Mouse (Mus musculus) hindbrain, embryonic 13.5 days (tissue): ENCODE measurements at regions not wholly inside any gene's neighbourhood (a gene's known extent, or its start where the extent isn't known, plus 50 kb on each side); places are given as distances from the start of the nearest gene placed in this dataset.
A peak's percentile ranks its signal among the peaks of the same experiment; 100 is the strongest.

Experiments
- ATAC-seq: fragments of 200-750 bp; cut with Nextera tagmentation; 2 replicates; pipeline ENCODE4 v1.8.0; 2017; ENCODE audit warnings: moderate TSS enrichment; ENCODE audit not compliant: low FRiP score
- H3K27ac ChIP-seq: fragments of 300-500 bp; sonication (generic); 2 replicates; pipeline ENCODE4 v1.5.1; 2015; ENCODE audit warnings: inconsistent platforms, mild to moderate bottlenecking, moderate library complexity
- H3K27me3 ChIP-seq: fragments of 300-500 bp; sonication (generic); 2 replicates; pipeline ENCODE4 v1.6.1; 2015; ENCODE audit warnings: mild to moderate bottlenecking, inconsistent platforms
- H3K36me3 ChIP-seq: fragments of 300-500 bp; sonication (generic); 2 replicates; pipeline ENCODE4 v1.6.1; 2015; ENCODE audit warnings: mild to moderate bottlenecking, inconsistent platforms
- H3K4me1 ChIP-seq: fragments of 300-500 bp; sonication (generic); replicated peaks from 2 replicates; pipeline ENCODE4 v1.6.1; 2015; ENCODE audit warnings: inconsistent platforms
- H3K4me2 ChIP-seq: fragments of 300-500 bp; sonication (generic); 2 replicates; pipeline ENCODE4 v1.6.1; 2015; ENCODE audit warnings: inconsistent platforms, mild to moderate bottlenecking, moderate library complexity
- H3K4me3 ChIP-seq: fragments of 300-500 bp; sonication (generic); 2 replicates; pipeline ENCODE4 v1.5.1; 2015; ENCODE audit warnings: mild to moderate bottlenecking, inconsistent platforms
- H3K9ac ChIP-seq: fragments of 300-500 bp; sonication (generic); 2 replicates; pipeline ENCODE4 v1.6.1; 2015; ENCODE audit warnings: mild to moderate bottlenecking, inconsistent platforms
- H3K9me3 ChIP-seq: fragments of 300-500 bp; sonication (generic); 2 replicates; pipeline ENCODE4 v1.6.1; 2016; ENCODE audit warnings: inconsistent platforms
- WGBS: fragments of 180-500 bp; shearing (Covaris S2); methylation state at CpG from one replicate; pipeline ENCODE4 v1.1.7; 2015; 5-methylcytosine and 5-hydroxymethylcytosine counted together

DNA sequence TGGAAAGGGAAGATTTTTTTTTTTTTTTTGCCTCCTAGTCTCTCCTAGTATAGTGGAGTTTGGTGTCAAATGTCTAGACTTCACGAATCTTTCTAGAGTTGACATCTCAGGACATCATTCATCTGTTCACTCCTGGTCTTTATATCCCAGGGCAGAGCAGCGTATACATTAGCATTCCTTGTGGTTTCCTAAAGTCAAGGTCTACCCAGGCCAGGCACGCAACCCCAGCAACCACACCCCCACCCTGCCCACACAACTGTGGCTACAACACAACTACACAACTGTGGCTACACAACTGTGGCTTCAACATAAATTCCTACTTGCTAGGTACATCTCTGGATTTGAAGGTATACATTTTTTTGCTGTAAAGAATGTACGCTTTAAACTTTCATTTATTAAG, 122.2 kb downstream of the Ppp1r3a start:
- Histone ChIP-seq H3K9ac (no peak overlapping the region), H3K36me3 (no peaks in the 10 kb centered on the region), H3K27me3 (no peaks in the 10 kb centered on the region), H3K4me2 (no peak overlapping the region), H3K4me3 (no peak overlapping the region), H3K27ac (no peak overlapping the region), H3K9me3 (no peaks in the 10 kb centered on the region), H3K4me1 (no peaks in the 10 kb centered on the region)
- WGBS: 79% methylated on average over 4 of the region's 4 CpGs
- no peak for ATAC-seq

- no peak overlapping the region for H3K9ac ChIP-seq
- H3K4me2 ChIP-seq: no peak overlapping the region
- H3K27ac ChIP-seq: no peak overlapping the region
- no peaks in the 10 kb centered on the region for H3K4me1 ChIP-seq
- H3K9me3 ChIP-seq: no peaks in the 10 kb centered on the region
- H3K4me3 ChIP-seq: no peak overlapping the region
- ATAC-seq: no peak
- no peaks in the 10 kb centered on the region for H3K27me3 ChIP-seq
- 60% methylated on average over 2 of the region's 2 CpGs for WGBS
- no peaks in the 10 kb centered on the region for H3K36me3 ChIP-seq
Measured at GRCm38 (mm10) chr6:14631719-14632445, 123.2 kb downstream of the Ppp1r3a start.

- Histone ChIP-seq H3K4me3 (no peak overlapping the region), H3K9me3 (no peaks in the 10 kb centered on the region), H3K9ac (no peak overlapping the region), H3K27ac (no peak overlapping the region), H3K36me3 (no peaks in the 10 kb centered on the region), H3K4me2 (no peak overlapping the region), H3K4me1 (no peaks in the 10 kb centered on the region), H3K27me3 (no peaks in the 10 kb centered on the region)
- ATAC-seq: no peak
- 82% methylated on average over 3 of the region's 3 CpGs for WGBS
Measured at GRCm38 (mm10) chr6:14616629-14617028, 138.4 kb downstream of the Ppp1r3a start.

DNA sequence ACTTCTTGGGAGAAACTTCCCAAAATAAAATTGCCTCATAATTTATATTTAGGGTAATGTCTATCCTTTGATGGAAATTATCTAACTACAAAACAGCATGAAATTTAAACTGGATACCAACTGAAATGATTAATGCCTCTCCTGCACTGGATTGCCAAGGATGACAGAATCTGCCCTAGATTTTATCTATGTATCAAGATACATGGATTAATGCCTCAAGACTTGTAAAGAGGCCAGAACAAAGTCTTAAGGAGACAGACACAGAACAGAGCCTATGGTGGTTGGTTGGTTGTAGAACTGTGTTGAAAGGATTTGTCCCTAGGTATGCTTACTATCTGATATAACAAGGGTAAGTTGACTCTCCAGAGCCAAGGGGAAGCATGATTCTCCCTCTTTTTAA, 147.0 kb downstream of the Ppp1r3a start:
- no peak overlapping the region for H3K27ac ChIP-seq
- no peak for ATAC-seq
- no peaks in the 10 kb centered on the region for H3K4me1 ChIP-seq
- H3K27me3 ChIP-seq: no peaks in the 10 kb centered on the region
- no peak overlapping the region for H3K9ac ChIP-seq
- H3K4me2 ChIP-seq: no peak overlapping the region
- no peak overlapping the region for H3K4me3 ChIP-seq
- H3K36me3 ChIP-seq: no peaks in the 10 kb centered on the region
- no peaks in the 10 kb centered on the region for H3K9me3 ChIP-seq

DNA sequence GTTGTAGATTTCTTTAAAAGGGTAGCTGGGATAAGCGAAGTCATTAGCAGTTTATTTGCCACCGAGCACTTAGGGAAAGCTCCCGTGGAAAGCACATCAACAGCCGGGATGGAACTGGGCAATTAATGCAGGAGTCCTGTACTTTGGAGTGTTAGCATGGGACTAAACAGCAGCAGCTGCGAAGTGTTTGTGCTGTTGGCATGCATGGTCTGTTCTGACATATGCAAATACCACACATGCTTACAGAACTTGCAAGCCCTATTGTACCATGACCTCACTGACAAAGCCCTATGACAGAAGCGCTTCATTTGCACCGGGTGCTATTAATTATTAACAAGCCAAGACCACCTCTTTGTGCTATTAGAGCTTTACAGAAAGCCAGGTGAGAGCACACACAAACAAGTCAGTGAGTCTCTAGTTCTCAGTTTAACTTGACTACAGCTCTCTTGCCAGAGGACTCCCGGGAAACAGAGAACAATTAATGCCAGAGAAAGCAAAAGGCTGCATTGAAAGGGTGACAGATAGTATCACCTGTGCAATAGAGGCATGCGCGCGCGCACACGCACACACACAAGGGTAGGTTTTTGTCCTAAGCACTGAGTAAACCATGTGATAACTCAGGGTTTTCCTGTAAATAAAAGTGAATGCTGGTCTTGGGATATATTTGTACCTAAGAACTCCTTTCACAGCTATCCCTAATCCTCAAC, 154.4 kb downstream of the Ppp1r3a start:
- Histone ChIP-seq H3K4me2 (peak overlapping the region; percentile 16; the same call in 1 of the 2 replicates), H3K27ac (peak overlapping the region; percentile 4; the same call in 1 of the 2 replicates), H3K4me3 (no peak overlapping the region), H3K4me1 (peaks cover 5% of the 10 kb centered on the region; the same call in 1 of the 2 replicates), H3K36me3 (no peaks in the 10 kb centered on the region), H3K9me3 (no peaks in the 10 kb centered on the region), H3K27me3 (no peaks in the 10 kb centered on the region), H3K9ac (no peak overlapping the region)
- peak; percentile 93 for ATAC-seq
- WGBS: 50% methylated on average over 13 of the region's 13 CpGs

DNA sequence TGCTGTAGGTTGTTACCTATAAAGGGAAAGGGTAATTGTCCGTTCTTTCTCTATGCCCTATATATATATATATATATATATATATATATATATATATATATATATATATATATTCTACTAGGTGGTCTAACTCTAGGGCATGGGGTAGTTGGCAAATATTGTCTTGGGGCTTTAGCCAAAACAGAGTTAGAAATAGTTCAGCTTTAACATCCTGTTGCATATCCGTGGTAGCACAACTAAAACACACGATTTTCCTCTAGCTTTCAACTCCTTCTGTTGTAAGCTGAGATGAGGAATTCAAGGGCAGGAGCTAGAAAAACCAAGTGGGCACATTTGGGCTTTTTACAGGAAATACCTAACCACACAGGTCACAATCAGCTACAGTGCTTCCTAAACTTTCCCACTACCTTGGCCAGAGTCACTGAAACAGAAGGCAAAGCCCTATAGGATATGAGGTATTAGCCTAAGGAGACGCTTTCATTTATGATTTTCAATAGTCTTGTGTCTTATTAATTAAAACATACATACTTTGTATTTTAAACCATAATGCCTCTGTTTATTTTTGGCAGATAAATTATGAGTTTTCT, 158.1 kb downstream of the Ppp1r3a start:
- H3K27me3 ChIP-seq: no peaks in the 10 kb centered on the region
- H3K27ac ChIP-seq: no peak overlapping the region
- H3K4me1 ChIP-seq: peaks cover 5% of the 10 kb centered on the region; the same call in 1 of the 2 replicates
- H3K36me3 ChIP-seq: no peaks in the 10 kb centered on the region
- no peak overlapping the region for H3K4me3 ChIP-seq
- H3K4me2 ChIP-seq: no peak overlapping the region
- no peak for ATAC-seq
- 93% methylated on average over 4 of the region's 4 CpGs for WGBS
- no peaks in the 10 kb centered on the region for H3K9me3 ChIP-seq
- H3K9ac ChIP-seq: no peak overlapping the region

DNA sequence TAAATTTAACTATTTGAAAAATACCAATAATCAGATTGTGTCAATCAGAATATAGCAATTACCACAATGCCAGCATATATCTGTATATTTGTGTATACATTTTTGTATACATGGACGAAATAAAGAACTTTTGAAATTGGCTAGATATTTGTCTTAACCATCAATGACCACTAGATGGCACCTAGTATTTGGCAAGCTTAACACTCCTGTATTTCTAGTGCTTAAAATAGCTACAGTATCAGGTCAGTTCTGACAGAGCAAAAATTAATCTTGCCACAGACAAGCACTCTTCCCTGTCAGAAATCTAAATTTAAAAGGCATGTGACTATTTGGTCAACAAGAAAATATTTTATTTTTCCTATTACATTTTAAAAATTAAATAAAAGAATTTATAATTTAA, 169.2 kb downstream of the Ppp1r3a start:
- Histone ChIP-seq H3K4me3 (no peak overlapping the region), H3K4me1 (no peaks in the 10 kb centered on the region), H3K4me2 (no peak overlapping the region), H3K27me3 (no peaks in the 10 kb centered on the region), H3K36me3 (no peaks in the 10 kb centered on the region), H3K27ac (no peak overlapping the region), H3K9ac (no peak overlapping the region), H3K9me3 (no peaks in the 10 kb centered on the region)
- 39% methylated on average over 1 of the region's 1 CpGs for WGBS
- no peak; the same call in 1 of the 2 replicates for ATAC-seq

GRCm38 (mm10) chr6:14583829-14584228, 171.2 kb downstream of the Ppp1r3a start:
- no peaks in the 10 kb centered on the region for H3K9me3 ChIP-seq
- no peak overlapping the region for H3K9ac ChIP-seq
- no peaks in the 10 kb centered on the region for H3K27me3 ChIP-seq
- H3K4me3 ChIP-seq: no peak overlapping the region
- no peak overlapping the region for H3K4me2 ChIP-seq
- H3K4me1 ChIP-seq: no peaks in the 10 kb centered on the region
- ATAC-seq: no peak
- H3K27ac ChIP-seq: no peak overlapping the region
- WGBS: 72% methylated on average over 1 of the region's 1 CpGs
- H3K36me3 ChIP-seq: no peaks in the 10 kb centered on the region

- H3K9me3 ChIP-seq: no peaks in the 10 kb centered on the region
- no peaks in the 10 kb centered on the region for H3K36me3 ChIP-seq
- H3K9ac ChIP-seq: no peak overlapping the region
- 80% methylated on average over 3 of the region's 3 CpGs for WGBS
- no peak for ATAC-seq
- H3K4me2 ChIP-seq: no peak overlapping the region
- H3K4me1 ChIP-seq: no peaks in the 10 kb centered on the region
- no peak overlapping the region for H3K4me3 ChIP-seq
- no peak overlapping the region for H3K27ac ChIP-seq
- no peaks in the 10 kb centered on the region for H3K27me3 ChIP-seq
Measured at GRCm38 (mm10) chr6:14574607-14575006, 180.5 kb downstream of the Ppp1r3a start.

GRCm38 (mm10) chr6:14573001-14573400, 182.1 kb downstream of the Ppp1r3a start:
- 44% methylated on average over 2 of the region's 2 CpGs for WGBS
- H3K4me3 ChIP-seq: no peak overlapping the region

DNA sequence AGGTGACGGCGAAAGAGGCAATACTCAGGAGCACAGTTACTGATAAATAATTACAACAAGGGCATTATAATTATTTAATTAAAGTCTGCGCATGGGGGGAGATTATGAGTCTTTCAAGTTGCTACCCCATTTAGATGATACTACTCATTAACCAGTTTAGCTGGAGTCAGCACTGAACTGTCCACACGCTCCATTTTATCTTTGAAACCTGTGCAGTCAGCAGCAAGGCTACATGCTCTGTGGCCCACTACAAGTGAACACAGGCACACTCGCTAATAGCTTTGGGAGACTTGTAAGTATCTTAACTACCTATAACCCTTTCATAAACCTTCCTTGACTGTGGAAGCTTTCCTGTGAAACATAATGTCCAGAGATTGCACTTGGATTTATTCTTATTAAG, 214.7 kb downstream of the Ppp1r3a start:
- Histone ChIP-seq H3K27ac (no peak overlapping the region), H3K36me3 (no peaks in the 10 kb centered on the region), H3K4me2 (no peak overlapping the region), H3K4me3 (no peak overlapping the region), H3K9ac (no peak overlapping the region), H3K4me1 (no peaks in the 10 kb centered on the region), H3K27me3 (no peaks in the 10 kb centered on the region), H3K9me3 (no peaks in the 10 kb centered on the region)
- 90% methylated on average over 5 of the region's 5 CpGs for WGBS
- no peak for ATAC-seq

More at GRCm38 (mm10) chr6:14573001-14573400, 182.1 kb downstream of the Ppp1r3a start:
- Histone ChIP-seq H3K9me3 (no peaks in the 10 kb centered on the region), H3K27me3 (no peaks in the 10 kb centered on the region), H3K36me3 (no peaks in the 10 kb centered on the region), H3K27ac (no peak overlapping the region), H3K4me1 (no peaks in the 10 kb centered on the region), H3K9ac (no peak overlapping the region), H3K4me2 (no peak overlapping the region)
- no peak for ATAC-seq

- H3K9me3 ChIP-seq: no peaks in the 10 kb centered on the region
- no peak overlapping the region for H3K4me3 ChIP-seq
- H3K27me3 ChIP-seq: no peaks in the 10 kb centered on the region
- no peak for ATAC-seq
- H3K4me1 ChIP-seq: no peaks in the 10 kb centered on the region; the same call in 1 of the 2 replicates
- H3K36me3 ChIP-seq: no peaks in the 10 kb centered on the region
- H3K27ac ChIP-seq: no peak overlapping the region
- WGBS: 62% methylated on average over 2 of the region's 2 CpGs
- H3K4me2 ChIP-seq: no peak overlapping the region
- H3K9ac ChIP-seq: no peak overlapping the region
Measured at GRCm38 (mm10) chr6:14529096-14529495, 226.0 kb downstream of the Ppp1r3a start.
